Mouse (Mus musculus): ENCODE measurements around the gene Itgad.
A peak's percentile ranks its signal among the peaks of the same experiment; 100 is the strongest.
"Not testable (repeated sequence)": the region's sequence is repeated elsewhere in the genome, so short reads cannot be mapped to it uniquely, and the experiment has no call there.

Itgad gene

GRCm38 (mm10) chr7:128154076-128154475 lies at the start of gene Itgad:
Itgad (plus strand) TSS chr7:128154376.
- no peak for DNase-seq

DNA sequence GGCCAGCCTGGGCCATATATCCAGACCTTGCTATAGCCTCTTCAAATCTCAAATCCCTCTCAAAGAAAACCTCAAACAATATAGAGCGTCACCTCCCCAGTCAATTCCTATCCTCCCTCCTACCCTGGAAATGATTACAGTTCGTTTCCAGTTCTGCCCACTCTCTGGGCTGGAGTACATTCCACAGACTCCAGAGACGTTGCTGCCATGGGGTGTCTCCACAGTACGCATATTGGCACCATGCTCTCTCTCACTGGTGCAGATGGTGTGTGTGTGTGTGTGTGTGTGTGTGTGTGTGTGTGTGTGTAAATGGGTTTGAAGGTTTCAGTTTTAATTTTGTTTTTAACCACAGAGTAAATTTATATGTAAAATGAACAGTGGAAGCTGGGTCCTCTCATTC lies 48.9 kb upstream of the Itgad start:
- DNase-seq, result no peak

GRCm38 (mm10) chr7:128107462-128107861 lies 46.7 kb upstream of the Itgad start:
- DNase-seq, result no peak

GRCm38 (mm10) chr7:128110314-128110713 lies 43.9 kb upstream of the Itgad start:
- DNase-seq, result no peak

- no peak for DNase-seq
Measured at GRCm38 (mm10) chr7:128112131-128112530, 42.0 kb upstream of the Itgad start.

DNA sequence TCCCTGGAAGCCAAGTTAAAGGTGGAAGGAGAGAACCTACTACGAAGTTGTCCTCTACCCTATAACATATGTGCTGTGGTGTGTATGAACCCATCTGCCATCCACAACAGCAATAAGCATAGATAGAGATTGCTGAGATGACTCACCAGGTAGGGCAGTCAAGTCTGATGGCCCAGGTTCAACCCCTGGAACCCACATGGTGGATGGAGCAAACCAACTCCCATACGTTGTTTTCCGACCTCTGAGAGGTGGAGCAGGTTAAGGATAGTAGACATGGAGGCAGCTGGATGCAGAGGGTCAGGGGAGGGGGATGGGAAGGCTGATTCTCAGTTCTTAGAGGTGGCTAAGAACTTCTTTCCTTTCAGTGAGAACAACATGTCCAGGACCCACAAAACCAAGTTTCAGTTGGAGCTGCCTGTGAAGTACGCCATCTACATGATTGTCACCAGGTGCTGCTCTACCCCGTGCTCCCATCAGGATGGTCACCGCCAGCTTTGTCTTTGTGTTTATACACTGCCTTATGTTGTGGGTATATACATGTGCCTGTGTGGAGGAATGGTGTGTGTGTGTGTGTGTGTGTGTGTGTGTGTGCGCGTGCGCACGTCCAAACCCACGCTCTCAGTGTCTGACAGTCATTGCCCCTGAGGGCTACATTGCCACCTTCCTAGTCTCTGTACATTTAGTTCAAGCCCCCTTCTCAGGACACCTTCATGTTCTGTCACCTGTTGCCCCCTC lies 39.6 kb upstream of the Itgad start:
- no peak for DNase-seq

- no peak for DNase-seq
Measured at GRCm38 (mm10) chr7:128115211-128115958, 38.8 kb upstream of the Itgad start.

GRCm38 (mm10) chr7:128116396-128116795 lies 37.8 kb upstream of the Itgad start:
- no peak for DNase-seq

GRCm38 (mm10) chr7:128119726-128120490 lies 34.3 kb upstream of the Itgad start:
- no peak for DNase-seq

- DNase-seq, result no peak
Measured at GRCm38 (mm10) chr7:128128741-128129720, 25.1 kb upstream of the Itgad start, which contains the start of gene Itgax. Itgax (plus strand) TSS chr7:128129547.

GRCm38 (mm10) chr7:128132148-128132547 lies 22.0 kb upstream of the Itgad start:
- no peak for DNase-seq

GRCm38 (mm10) chr7:128133596-128133995 lies 20.6 kb upstream of the Itgad start:
- no peak for DNase-seq

GRCm38 (mm10) chr7:128136927-128137326 lies 17.2 kb upstream of the Itgad start:
- DNase-seq, result no peak

- DNase-seq, result peak; percentile 84 to 85
Measured at GRCm38 (mm10) chr7:128139611-128140010, 14.6 kb upstream of the Itgad start.

DNA sequence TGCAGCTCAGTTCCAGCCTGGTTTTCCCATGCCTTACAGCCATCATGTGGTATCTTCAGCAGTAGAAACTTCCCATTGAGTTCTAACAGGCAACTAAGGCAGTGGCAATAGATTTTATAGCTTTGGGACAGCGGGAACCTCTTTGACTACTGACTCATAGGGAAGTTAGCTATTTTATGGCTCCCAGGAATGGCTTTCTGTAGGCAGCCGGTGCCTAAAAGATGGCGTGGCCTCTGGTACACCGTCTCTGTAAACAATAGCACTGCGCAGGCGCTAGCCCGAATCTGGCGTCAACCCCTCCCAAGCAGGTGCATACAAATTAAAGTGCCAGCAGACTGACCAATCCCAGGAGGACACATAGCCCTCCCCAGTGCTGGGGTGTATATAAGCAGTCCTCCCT lies 3.2 kb upstream of the Itgad start:
- no peak for DNase-seq

DNA sequence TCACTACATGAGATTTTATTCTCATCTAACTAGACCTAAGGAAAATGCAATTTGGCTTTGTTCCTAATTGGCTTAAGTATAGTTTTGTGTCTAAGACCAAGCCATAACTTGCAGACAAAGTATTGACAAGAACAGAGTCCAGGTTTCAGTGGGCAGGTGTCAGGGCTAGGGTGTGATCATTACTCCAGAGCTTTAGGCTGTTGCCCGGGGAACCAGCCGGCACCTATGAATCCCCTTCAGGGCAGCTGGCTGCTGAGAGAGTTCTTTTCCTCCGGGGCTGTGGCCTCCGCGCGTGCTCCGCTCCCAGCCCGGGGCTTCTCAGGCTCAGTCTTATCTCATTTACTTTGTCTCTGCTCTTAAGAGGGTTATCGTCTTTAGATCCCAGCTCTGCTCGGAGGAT lies 748 bp downstream of the Itgad start:
- no peak for DNase-seq

DNA sequence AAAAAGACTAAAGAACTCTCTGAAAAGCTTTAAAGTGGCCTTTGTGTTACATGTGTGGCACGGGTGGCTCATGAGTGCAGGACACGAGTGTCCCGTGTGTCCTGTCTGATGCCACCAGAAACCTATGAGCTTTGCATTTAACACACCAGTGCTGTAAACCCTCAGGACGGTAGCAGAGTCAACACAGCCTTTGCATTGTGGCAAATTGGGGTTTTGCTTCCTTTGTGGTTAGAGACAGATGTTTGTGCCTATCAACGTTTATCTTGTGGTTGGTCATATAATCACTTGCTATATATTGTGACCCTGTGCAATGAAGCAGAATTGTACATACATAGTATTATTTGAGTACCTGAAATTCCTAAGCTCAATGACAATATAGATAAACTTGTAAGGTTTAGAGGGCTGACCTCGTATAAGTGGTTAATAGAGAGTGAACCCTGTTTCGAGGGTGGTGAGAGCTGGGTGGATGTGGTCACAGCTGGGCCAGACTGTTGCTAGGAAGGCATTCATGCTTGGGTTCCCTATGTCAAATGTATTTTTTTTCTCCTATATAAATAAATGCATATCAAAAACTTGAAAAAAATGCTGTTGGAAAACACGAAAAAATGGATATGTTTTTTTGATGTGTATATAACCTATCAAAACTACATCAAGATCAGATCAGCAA lies 4.6 kb downstream of the Itgad start:
- not testable (repeated sequence) for DNase-seq

DNA sequence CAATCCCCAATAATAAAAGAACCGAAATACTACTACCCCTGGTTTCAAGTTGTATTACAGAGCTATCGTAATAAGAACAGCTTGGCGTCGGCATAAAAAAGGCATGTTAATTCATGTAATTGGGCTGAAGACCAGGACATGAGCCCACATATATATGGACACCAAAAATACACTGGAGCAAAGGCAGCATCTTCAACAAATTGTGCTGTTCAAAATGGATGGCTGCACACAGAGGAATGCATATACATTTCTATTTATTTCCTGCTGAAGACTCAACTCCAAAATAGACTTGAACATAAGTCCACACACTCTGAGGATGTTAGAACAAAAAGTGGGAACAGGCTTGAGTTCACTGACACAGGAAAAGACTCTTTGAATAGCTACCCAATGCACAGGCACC lies 9.8 kb downstream of the Itgad start:
- DNase-seq, result no peak

- DNase-seq, result no peak
Measured at GRCm38 (mm10) chr7:128166391-128166790, 12.2 kb downstream of the Itgad start.

DNA sequence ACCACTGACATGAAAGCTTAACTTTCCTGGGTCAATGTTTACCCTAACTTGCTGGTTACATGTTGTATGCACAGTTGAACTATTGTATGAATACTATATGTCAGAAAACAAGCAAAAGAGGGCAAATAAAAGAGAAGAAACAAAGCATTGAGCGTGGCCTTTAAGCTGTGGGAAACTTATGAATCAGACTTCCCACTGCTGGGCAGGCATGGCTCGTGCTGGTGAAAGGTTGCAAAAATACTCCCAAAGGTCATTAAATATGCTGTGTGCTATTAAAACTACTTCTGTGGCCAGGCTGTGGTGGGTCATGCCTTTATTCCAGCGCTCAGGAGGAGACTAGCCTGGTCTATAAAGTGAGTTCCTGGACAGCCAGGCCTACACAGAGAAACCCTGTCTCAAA lies 15.8 kb downstream of the Itgad start:
- no peak for DNase-seq

GRCm38 (mm10) chr7:128178385-128178784 lies 24.2 kb downstream of the Itgad start:
- DNase-seq, result peak; percentile 6 to 12

GRCm38 (mm10) chr7:128180126-128180525 lies 25.9 kb downstream of the Itgad start:
- no peak for DNase-seq
